Mouse (Mus musculus) small intestine, adult 2 months (tissue): ENCODE data around the gene Pcnx3.

ENCODE experiments used
- CTCF ChIP-seq: fragments of 200-500 bp; IDR thresholded peaks from 2 replicates; pipeline ENCODE4 v1.5.1; 2012; ENCODE audit warnings: low read depth, mild to moderate bottlenecking, control low read depth, inconsistent platforms, low read length, moderate library complexity, mixed read lengths; ENCODE audit not compliant: insufficient replicate concordance, insufficient read length; ENCODE audit errors: extremely low read depth
- POLR2A ChIP-seq: fragments of 200-500 bp; IDR thresholded peaks from 2 replicates; pipeline ENCODE4 v1.6.1; 2012; ENCODE audit warnings: low read depth, mild to moderate bottlenecking, control low read depth, inconsistent platforms, low read length, moderate library complexity

- TF ChIP-seq POLR2A (no peak), CTCF (no peak)
Measured at GRCm38 (mm10) chr19:5668372-5668771, 20.3 kb downstream of the Pcnx3 start.
